Mouse (Mus musculus) spleen, postnatal 10 days (tissue): ENCODE results near the gene Eppin.
"Not testable (repeated sequence)": the region's sequence is repeated elsewhere in the genome, so short reads cannot be mapped to it uniquely, and the experiment has no call there.

Experiments used
- DNase-seq, 2 experiments: peaks; one replicate each; pipeline ENCODE4 v3.0.0; 2021 to 2022; ENCODE audit warnings: low spot score in 2 of 2

The Eppin gene

DNA sequence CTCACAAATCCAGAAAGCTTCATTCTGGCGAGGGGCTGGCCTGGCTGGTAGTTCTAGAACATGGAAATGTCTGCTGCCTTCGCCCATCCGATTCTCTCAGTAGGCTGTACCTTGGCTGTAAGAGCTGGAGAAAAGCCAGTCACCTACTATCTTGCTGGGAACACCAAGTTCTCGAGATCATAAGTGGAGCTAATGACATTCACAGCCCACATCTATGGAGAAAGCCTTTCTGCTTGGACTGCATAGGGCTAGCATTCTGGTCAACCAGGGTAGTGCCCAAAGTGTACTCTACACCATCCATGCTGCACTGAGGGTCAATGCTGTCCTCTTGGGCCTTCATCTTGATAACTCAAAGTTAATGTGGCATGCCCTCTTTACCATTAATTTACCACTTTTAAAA is at the start of gene Eppin:
Eppin (minus strand) TSS at position 101 of the 400 bp plus-strand sequence.
- no peak for DNase-seq

DNA sequence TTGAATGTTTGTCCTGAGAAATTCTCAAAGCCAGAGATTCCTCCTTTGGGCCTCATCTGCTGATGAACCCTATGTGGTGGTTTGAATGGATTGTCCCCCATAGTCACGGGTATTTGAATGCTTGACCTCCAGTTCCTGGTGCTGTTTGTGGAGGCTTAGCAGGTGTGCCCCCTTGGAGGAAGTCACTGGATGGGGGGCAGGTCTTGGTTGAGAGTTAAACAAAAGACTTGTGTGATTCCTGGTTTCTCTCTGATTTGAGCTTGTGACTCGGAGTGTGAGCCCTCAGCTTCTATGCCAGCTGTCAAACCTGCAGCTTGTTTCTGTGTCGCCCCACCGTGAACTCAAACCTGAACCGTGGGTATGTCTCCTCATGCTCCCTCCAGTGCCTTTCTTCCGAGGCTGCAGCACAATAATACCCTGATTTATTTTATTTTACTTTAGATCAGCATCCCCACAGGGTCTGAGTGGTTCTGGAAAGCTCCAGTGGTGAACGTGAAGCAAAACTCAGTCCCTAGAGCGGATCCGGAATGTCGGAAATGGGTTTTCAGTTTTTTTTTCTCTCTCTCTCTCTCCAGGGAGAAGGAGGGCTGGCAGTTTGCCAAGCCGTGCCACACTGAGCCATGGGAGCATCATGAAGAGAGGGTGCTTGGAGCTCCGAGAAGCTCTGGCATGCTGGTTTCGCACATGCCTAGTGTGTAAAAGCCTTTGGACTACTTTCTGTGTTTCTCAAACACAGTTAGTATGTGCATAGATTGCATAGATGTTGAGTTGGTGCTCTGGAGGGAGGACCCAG is 48.7 kb upstream of the Eppin start:
- no peak for DNase-seq

DNA sequence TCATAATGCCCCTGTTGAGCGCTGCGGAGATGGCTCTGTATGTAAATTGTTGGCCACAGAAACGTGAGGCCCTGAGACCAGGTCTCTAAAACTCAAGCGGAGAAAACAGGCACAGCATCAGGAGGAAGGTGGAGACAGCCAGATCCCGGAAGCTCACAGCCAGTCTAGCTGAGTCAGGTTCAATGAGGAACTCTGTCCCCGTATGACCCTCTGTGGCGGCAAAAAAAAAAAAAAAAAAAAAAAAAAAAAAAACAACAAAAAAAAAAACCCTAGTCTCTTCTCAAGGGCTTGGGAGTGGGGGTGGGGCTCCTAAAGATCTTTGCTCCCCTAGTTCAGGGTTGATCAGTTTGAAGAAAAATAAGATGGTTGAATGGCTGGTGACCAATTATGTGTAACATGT is 47.7 kb upstream of the Eppin start:
- no peak for DNase-seq

DNA sequence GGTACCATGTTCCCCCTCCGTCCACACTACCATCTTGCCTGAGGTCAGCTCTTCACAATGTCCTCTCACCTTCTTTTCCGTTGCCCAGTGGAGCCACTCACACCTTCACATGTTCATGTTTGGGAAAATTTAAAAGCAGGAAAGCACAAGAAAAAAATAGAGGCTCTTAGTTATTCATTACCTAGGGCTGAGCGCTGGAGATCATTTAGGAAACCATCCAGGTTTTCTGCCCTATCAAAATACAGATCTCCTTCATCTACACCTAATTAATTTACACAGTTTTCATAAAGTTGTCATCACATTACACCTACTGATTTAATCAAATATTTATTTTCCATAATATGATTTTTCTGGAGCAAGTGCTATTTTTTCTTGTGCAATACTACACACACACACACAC is 45.3 kb upstream of the Eppin start, which contains the start of gene Wfdc16:
Wfdc16 (minus strand) TSS at position 101 of the 400 bp plus-strand sequence.
- no peak for DNase-seq

DNA sequence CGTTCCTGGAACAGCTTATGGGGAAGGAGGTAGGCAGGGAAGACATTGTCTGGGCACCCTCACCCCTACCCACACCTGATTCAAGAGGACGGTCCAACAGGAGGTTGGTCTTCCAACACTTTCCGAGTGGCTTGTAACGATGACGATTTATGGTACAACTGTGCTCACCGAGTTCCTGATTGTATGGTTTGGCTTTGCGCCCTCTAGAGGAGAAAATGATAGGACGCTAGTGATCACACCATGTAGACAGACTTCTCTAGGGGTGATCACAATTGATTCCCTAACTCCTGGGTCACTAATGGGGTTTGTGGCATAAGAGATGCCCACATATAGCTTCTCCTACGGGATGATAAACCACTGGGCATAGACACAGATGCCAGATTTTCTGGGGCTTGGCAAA is 41.9 kb upstream of the Eppin start:
- DNase-seq, result no peak

DNA sequence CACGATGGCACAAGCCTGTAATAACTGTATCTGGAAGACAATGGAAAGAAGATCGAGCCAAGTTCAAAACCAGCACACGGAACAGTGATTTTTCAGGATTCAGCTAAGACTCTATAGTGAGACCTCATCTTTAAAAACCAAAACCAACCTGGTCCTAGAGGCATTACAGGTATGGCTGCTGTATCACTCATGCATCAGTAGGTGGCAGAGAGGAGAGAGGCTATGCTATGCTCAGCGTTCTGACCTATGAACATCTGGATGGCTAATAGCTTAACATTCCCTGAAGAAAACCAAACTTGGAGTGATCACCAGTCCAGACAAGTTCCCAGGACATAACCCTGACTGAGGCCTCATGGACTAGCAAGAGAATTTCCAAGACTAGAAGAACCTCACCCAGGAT is 28.4 kb upstream of the Eppin start:
- no peak for DNase-seq

DNA sequence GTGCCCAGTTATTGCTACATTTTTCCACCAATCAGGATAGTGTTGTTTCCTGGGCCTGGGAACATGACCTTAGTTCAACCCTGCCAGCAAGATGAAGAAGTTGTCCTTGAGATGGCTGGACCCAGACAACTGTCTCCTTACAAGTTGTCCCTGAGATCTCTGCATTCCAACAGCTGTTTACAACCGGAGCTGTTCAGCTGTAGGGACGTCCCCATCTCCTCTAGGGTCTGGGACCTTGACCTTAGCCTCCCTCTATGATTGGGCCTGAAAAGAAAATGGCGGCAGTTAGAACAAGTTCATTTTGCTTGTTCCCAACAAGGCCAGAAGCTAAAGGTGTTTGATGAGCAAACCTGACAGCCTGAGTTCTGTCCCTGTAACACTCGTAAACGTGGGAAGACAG is 25.7 kb upstream of the Eppin start:
- DNase-seq, result no peak

DNA sequence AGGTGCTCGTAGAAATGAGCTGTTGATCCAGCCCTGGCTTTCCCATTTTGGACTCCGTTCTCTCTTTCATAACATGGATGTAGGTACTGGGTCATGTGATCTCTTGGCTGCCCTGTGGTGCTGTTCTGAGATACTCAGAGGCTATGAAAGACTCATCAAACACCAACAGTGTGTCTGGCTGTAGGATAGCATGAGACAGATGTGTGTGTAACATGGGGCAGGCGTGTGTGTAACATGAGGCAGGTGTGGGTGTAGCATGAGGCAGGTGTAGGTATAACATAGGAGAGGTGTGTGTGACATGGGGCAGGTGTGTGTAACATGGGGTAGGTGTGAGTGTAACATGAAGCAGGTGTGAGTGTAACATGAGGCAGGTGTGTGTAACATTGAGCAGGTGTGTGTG is 22.0 kb upstream of the Eppin start:
- no peak for DNase-seq

DNA sequence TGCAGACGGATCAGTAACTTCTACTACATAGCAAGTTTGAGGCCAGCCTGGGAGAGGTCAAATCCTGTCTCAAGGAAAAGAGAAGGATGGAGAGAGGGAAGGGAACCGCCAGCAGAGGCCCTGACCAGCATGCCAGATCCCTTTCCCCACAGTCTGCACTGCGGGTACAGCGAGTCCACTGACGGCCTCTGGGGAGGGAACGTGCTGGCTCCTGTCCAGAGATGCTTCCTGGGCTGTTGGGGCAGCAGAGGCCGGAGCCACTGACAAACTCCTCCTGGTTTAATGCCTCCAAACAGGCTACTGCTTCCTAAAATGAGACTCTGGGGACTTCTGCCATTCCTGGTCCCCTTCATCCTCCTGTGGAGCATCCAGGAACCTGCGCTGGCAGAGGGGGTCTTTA is 20.1 kb upstream of the Eppin start, which contains the start of the genes Wfdc6b and Wfdc8:
Wfdc6b (plus strand) TSS at position 52 of the 400 bp plus-strand sequence.
Wfdc8 (minus strand) TSS at position 156 of the 400 bp plus-strand sequence.
- DNase-seq, result not testable (repeated sequence)

DNA sequence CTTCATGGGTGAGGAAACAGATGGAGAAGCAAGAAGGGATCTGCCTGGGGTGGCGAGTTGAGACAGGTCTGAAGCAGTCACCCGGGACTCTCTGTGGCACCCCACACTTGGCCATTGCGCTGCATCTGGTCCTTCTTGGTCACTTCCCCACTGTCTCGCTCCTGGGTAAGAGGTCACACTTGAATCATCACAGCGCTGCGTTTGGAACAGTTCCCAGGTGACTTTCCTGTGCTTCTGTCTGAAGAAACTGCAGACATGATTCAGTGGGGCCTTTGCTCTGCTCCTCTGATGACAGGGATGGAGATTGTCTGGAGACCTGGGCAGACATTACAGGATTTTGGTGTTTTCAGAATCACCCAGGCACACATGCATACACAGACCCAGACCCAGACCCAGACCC is 15.4 kb upstream of the Eppin start:
- DNase-seq, result no peak

DNA sequence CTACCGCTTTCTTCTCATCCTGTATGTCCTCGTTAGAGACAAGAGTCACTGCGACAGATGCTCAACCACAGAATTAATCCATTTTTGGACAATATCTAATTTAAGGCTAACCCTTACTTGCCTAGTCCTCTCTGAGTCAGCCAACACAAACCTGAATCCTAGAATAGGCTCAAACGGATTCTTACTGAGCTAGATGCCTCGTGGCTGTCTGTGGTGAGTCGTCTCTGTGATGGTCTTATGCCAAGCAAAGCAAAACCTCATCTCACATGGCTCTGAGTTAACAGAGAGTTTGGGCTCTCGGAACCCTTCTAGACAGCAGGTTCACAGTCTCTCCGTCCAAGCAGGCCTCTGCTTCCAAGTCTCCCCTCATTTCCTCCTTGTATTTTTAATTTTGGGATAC is 11.0 kb upstream of the Eppin start:
- DNase-seq, result no peak

DNA sequence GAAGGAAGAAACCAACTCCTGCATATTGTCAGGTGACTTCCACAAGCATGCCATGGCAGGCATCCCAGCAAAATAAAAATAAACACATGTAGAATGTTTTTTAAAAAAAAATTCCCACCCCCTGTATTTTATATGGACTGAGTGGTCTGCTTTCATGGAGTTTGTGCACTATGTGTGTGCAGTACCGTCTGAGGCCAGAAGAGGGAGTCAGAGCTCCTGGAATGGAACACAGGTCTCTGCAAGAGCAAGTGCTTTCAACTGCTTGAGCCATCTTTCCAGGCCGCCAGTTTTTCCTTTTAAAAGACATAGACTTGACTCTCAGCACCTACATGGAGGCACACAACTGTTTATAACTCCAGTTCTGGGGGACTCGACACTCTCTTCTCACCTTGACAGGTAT is 10.1 kb upstream of the Eppin start:
- DNase-seq, result no peak

DNA sequence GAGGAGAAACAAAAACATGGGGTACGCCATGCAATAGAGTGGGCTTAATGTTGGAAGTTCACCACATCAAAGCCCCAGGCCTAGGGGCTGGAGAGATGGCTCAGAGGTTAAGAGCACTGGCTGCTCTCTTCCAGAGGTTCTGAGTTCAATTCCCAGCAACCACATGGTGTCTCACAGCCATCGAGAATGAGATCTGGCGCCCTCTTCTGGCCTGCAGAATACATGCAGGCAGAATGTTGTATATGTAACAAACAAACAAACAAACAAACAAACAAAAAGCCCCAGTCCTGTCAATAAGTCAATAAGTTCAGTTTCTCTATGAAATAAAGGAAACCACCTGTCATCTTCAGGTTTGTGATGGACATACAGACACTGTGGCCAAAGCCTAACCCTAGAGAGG is 6.8 kb upstream of the Eppin start:
- no peak for DNase-seq

DNA sequence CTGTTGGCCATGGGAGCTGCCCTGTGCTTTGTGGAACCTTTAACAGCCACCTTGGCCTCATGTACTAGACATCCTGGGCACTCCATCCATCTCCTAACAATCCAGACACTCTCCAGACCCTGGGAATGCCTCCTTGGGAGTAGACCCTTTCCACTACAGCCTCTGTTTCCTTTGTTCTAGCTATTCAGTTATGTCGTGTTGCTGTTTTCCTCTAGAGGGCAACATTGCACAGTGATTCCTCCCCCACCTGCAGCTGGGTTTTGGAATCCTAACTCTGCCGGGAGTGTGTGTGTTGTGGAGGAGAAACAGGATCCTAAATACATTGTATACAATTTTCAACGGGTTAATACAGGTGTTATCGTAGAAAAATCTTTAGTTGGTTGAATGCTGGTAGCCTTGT is 1.4 kb downstream of the Eppin start:
- DNase-seq, result no peak

DNA sequence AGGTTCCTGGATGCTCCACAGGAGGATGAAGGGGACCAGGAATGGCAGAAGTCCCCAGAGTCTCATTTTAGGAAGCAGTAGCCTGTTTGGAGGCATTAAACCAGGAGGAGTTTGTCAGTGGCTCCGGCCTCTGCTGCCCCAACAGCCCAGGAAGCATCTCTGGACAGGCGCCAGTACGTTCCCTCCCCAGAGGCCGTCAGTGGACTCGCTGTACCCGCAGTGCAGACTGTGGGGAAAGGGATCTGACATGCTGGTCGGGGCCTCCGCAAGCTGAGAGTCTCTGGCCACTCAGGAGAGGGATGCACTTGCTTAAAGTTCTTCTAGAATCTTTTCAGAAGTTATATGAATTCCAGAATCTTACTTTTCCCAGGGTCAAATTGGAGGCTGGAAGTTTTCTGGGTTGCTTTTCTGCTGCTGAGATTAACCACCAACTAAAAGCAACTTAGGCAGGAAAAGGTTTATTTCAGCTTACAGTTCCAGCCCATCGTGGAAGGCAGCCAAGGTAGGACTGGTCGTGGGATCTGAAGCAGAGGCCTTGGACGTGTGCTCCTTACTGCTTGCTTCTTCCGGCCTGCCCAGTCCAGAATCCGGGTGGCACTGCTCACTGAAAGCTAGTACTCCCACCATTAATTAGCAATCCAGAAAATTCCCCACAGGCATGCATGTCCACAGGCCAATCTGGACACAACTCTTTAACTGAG is 8.2 kb downstream of the Eppin start, which contains the start of gene Wfdc6a:
Wfdc6a (minus strand) TSS at position 423 of the 701 bp plus-strand sequence.
- not testable (repeated sequence) for DNase-seq

DNA sequence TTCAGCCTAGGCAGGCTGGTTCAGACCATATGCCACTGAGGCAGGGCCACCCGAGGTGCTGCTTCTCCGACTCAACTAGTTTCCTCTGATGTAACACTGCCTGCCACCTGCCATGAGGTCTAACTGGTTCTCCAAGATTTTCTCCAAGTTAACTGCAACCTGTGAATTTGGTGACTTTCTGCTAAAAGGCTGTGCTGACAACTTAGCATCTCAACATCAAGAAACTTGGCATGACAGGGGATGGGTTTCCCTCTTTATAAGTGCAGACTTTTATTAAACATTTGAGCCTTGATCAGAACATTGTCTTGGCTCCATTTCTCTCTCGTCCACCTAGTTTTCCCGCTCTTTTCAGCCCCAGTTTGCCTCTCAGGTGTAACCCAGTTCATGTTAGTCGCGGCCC is 20.0 kb downstream of the Eppin start, which contains the start of gene Spint3:
Spint3 (minus strand) TSS at position 101 of the 400 bp plus-strand sequence.
- not testable (repeated sequence) for DNase-seq

DNA sequence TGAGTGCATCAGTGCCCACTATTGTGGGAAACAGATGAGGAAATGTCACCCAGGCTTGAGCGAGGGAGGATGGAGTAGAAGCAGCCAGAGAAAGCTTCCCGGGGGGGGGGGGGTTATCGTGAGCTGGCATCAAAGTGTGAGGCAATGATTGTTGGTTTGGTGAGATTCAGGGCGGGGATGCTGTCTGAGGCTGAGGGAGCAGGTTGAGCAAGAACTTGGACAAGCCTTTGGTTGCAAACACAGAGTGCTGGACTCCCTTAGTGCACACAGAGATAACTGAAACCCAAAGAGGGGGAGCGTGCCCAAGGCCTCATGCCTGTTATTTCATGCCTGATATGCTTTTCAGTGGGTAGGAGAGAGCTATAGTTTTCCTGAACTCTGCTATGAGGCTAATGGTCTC is 25.9 kb downstream of the Eppin start:
- no peak for DNase-seq

DNA sequence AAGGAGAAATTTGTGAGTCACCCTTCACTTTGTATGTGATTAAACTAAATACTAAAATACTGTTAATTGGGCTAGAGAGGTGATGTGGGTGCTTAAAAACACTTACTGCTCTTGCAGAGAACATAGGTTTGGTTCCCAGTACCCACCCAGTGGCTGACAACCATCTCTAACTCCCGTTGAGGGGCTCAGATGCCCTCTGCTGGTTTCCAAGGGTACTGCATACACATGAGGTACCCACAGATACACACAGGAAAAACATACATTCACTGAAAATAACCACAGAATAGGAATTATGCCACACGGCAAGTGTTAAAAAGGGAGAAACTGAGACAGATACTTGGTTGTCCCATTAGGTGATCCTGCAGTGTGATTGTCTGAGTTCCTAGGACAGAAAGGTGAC is 26.4 kb downstream of the Eppin start:
- peak in 1 of 2 experiments; percentile 28 for DNase-seq

DNA sequence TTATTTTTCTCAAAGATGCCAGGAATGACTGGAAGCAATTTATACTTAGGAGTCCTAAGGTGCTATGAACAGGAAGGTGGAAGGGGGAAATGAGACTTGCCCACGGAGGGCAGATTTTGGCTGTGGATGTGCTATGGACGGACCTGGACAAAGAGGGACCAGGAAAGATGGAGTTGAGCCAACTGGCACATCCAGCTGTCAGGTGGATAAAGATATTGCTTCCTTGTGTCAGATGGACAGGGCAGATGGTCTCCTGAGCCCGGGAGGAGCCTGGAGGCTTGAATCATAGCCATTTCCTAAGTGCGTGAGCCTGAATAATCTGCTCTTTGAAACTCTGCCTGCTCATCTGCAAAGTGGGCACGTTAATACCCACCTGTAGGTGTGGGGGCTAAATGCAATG is 29.0 kb downstream of the Eppin start:
- DNase-seq, result no peak

DNA sequence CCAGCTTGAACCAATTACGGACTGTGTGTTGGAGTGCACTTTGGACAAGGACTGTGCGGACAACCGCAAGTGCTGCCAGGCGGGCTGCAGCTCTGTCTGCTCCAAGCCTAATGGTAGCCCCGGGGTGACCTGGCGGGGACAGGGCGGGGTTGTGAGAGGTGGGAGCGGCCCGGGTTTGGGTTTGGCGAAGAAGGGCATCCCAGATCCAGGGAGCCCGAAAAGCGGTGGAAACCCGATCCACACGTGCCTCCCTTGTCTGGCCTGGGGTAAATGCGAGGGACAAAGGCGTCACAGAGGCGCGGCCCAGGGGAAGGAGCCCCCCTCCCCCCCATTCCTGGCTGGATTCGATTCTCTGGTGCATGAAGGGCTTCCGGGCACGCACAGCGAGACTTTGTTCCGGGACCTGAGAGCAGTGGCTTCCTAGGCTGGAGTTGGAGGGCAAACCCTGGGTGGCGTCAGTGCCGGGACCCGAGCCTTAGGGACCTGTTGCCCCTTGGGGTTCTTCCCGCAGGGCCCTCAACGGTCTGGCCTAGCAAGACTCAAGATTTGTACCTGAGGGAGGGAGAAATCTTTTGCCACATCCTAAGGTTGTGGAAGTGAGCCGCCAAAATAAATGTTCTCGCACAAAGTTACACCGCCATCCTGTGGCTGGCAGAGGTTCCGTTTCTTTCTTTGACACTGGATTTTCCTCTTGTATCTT is 29.9 kb downstream of the Eppin start:
- no peak for DNase-seq

DNA sequence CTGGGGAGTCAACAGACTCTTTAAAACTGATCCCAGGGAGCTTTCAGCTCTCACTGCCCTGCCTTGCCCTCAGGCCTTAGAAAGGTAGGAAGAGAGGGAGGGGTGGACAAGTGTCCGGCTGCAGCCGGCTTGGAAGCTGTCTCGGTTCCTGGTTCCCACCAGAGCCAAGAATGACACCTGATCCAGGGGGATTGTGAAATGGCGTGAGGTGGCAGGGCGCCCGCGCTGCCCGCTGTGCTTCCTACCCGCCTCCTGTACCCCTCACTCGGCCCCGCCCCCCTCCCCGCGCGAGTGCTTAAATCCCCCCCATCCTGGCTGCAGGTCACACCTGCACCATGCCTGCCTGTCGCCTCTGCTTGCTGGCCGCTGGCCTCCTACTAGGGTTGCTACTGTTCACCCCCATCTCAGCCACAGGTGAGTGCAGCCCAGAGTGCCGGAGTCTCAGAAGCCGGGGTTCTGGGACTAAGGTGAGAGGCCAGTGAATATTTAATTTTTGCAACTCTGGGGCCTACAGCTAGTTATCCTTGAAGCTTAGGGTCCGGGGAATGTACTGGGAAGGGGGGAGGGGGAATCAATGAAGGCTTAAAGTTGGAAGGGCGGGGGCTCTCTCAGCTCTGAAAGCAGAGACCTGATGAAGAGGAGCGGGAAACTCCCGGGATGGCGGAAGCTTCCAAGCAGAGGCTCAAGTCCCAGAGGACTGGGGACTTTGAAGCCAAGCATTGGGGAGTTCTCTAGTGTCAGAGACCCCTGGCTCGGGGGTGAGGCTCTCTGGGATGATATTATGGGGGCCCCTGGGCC is 30.8 kb downstream of the Eppin start, which contains the start of gene Wfdc2:
Wfdc2 (plus strand) TSS at position 23 of the 798 bp plus-strand sequence.
- no peak for DNase-seq
